Mouse (Mus musculus) spleen, adult 2 months (tissue): Measurements from ENCODE around the gene Maco1.

Source experiments
- CTCF ChIP-seq: fragments of 200-500 bp; IDR thresholded peaks from 2 replicates; pipeline ENCODE4 v1.5.1; 2011; ENCODE audit warnings: mild to moderate bottlenecking, inconsistent platforms; ENCODE audit not compliant: insufficient read depth, insufficient read length, insufficient replicate concordance; ENCODE audit errors: extremely low read depth
- POLR2A ChIP-seq: fragments of 200-500 bp; IDR thresholded peaks from 2 replicates; pipeline ENCODE4 v1.6.1; 2011; ENCODE audit warnings: low read depth, low read length, inconsistent platforms

DNA sequence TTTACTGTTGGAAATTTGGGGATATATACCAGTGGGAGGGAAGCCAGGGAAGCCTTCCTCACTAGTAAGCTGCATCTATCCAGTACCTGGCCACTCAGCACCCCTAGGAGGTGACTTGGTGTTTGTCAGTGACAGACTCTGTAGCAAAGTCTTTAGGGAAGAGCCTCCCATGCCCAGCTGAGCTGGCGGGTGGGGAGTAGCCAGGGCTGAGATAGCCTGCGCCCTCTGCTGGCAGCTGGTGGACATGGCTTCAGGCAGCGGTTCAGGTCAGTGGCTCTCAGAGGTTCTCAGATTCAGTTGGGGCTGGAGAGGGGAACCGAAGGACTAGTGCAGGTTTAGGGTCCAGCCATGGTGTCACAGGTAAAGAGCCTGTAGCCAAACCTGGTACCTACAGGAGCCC is 53.9 kb downstream of the Maco1 start:
- TF ChIP-seq CTCF = peak; percentile 96
- TF ChIP-seq POLR2A = no peak
